Mouse (Mus musculus) cerebellum, adult 11 months (tissue): ENCODE results near the gene Eif4b.
A peak's percentile ranks its signal among the peaks of the same experiment; 100 is the strongest.

ENCODE experiments used
- DNase-seq: peaks from one replicate; pipeline ENCODE4 v3.0.0; 2022

Eif4b gene

GRCm38 (mm10) chr15:102119121-102119830 lies 45.7 kb downstream of the Eif4b start:
- no peak for DNase-seq

- DNase-seq, result peak; percentile 82
These were observed 46.2 kb downstream of the Eif4b start for GRCm38 (mm10) chr15:102119831-102120170.

GRCm38 (mm10) chr15:102120530-102120929 lies 47.0 kb downstream of the Eif4b start:
- no peak for DNase-seq

- DNase-seq, result no peak
These were observed 52.7 kb downstream of the Eif4b start for GRCm38 (mm10) chr15:102126303-102126702.

GRCm38 (mm10) chr15:102133314-102133713 lies 59.7 kb downstream of the Eif4b start:
- no peak for DNase-seq

GRCm38 (mm10) chr15:102134709-102135108 lies 61.1 kb downstream of the Eif4b start:
- DNase-seq, result no peak

- DNase-seq, result no peak
These were observed 62.1 kb downstream of the Eif4b start for GRCm38 (mm10) chr15:102135522-102136128.

GRCm38 (mm10) chr15:102136129-102136758 lies 62.7 kb downstream of the Eif4b start, which contains the start of gene Spryd3:
Gene Spryd3 (minus strand): TSS chr15:102136234.
- peak; percentile 98 for DNase-seq

- DNase-seq, result no peak
These were observed 67.5 kb downstream of the Eif4b start for GRCm38 (mm10) chr15:102141120-102141519.

- DNase-seq, result no peak
These were observed 69.6 kb downstream of the Eif4b start for GRCm38 (mm10) chr15:102142914-102143912.

- no peak for DNase-seq
These were observed 70.7 kb downstream of the Eif4b start, which contains the start of gene Igfbp6 for GRCm38 (mm10) chr15:102144274-102144711. Gene Igfbp6 (plus strand): TSS chr15:102144362.

GRCm38 (mm10) chr15:102144726-102145125 lies 71.2 kb downstream of the Eif4b start:
- no peak for DNase-seq

GRCm38 (mm10) chr15:102145330-102145729 lies 71.8 kb downstream of the Eif4b start:
- DNase-seq, result no peak

- no peak for DNase-seq
These were observed 72.5 kb downstream of the Eif4b start for GRCm38 (mm10) chr15:102146089-102146488.
